Mouse (Mus musculus): ENCODE data around the gene Il21. TPM values are rescaled to one million over a fixed set of nuclear protein-coding genes. Genes with fewer than 3 reads are reported as not detected.
A peak's percentile ranks its signal among the peaks of the same experiment; 100 is the strongest.

The Il21 gene
- polyA plus RNA-seq, 1 experiment from 2014 or later: not detected

DNA sequence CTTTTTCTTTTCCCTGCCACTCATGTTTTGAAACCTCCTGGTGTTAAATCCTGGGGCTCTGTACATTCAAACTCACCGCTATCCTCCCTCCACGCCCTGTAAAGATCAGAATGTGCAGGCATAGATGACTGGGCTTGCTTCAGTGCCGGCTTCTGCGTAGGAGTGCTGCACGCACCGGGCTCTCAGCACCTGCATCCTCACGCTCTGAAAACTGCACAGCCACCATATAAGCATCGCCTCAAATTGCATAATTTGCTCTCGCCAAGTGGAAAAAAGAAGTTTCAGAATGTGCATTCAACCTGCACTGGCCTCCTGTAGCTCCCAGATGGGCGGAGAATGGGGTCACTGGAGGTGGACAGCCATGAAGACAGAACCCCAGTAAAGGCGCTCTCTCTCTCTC, 35.9 kb upstream of the Il21 start:
- H3K27ac ChIP-seq: no peak overlapping the region
- 54% methylated on average over 11 of the region's 11 CpGs for WGBS
- no peaks in the 10 kb centered on the region for H3K4me1 ChIP-seq (replicated peaks; ENCODE audit: insufficient read depth, low read length)
- H3K9ac ChIP-seq (ENCODE audit: low read depth, low read length): no peak overlapping the region
- H3K36me3 ChIP-seq (ENCODE audit: insufficient read depth, low read length): no peaks in the 10 kb centered on the region
- DNase-seq (ENCODE audit: low spot score): peak; percentile 9
- no peaks in the 10 kb centered on the region for H3K27me3 ChIP-seq (ENCODE audit: insufficient read depth, low read length)
- no peak overlapping the region for H3K4me2 ChIP-seq (ENCODE audit: low read length)
- no peak for TF ChIP-seq CTCF (IDR thresholded peaks at IDR 0.05; ENCODE audit: low read depth)
- no peak overlapping the region for H3K4me3 ChIP-seq (replicated peaks; ENCODE audit: low read depth, low read length)
- no peak for ATAC-seq (replicated peaks; ENCODE audit: low FRiP score, low read depth)
- no peaks in the 10 kb centered on the region for H3K9me3 ChIP-seq (replicated peaks; ENCODE audit: low read length)

DNA sequence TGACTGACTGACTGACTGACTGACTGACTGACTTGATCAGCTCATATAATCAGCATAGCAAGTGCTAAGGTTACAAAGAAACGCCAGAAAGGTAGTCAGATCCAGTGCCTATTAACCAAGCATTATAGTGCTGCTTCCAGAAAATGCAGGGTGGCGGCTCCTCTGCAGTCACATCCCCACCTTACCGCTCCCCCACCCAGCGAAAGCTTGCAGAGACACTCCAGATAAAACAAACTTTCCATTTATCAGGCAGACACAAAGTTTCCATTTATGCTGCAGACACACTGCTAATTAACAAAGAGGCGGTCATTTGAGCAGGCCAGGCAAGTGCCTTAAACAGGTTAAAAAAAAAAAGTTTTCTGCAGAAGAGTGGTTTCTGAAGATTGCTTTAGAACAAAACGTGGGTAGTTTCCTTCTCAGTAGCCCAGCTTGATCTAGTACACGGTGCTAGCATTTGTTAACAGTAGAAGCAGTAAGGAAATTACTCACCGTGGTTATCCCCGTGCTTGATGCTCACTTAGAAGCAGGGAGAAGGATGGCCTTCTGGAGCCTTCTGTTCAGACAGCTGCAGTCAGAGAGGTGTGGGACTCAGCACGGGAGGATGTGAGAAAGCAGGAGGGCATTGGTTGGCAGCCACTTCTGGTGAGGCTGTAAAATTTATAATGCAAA, 27.0 kb upstream of the Il21 start:
- Histone ChIP-seq H3K4me1 (replicated peaks; ENCODE audit: insufficient read depth, low read length) (no peaks in the 10 kb centered on the region), H3K4me2 (ENCODE audit: low read length) (no peak overlapping the region), H3K4me3 (replicated peaks; ENCODE audit: low read depth, low read length) (no peak overlapping the region), H3K27ac (no peak overlapping the region), H3K36me3 (ENCODE audit: insufficient read depth, low read length) (no peaks in the 10 kb centered on the region), H3K9ac (ENCODE audit: low read depth, low read length) (no peak overlapping the region), H3K27me3 (ENCODE audit: insufficient read depth, low read length) (no peaks in the 10 kb centered on the region), H3K9me3 (replicated peaks; ENCODE audit: low read length) (no peaks in the 10 kb centered on the region)
- ATAC-seq (replicated peaks; ENCODE audit: low FRiP score, low read depth) (no peak), DNase-seq (ENCODE audit: low spot score) (no peak)
- TF ChIP-seq CTCF (IDR thresholded peaks at IDR 0.05; ENCODE audit: low read depth): no peak
- 38% methylated on average over 10 of the region's 10 CpGs for WGBS

GRCm38 (mm10) chr3:37257776-37258175, 25.3 kb upstream of the Il21 start:
- Histone ChIP-seq H3K4me1 (replicated peaks; ENCODE audit: insufficient read depth, low read length) (no peaks in the 10 kb centered on the region), H3K4me3 (replicated peaks; ENCODE audit: low read depth, low read length) (no peak overlapping the region), H3K27me3 (ENCODE audit: insufficient read depth, low read length) (no peaks in the 10 kb centered on the region), H3K9me3 (replicated peaks; ENCODE audit: low read length) (no peaks in the 10 kb centered on the region), H3K36me3 (ENCODE audit: insufficient read depth, low read length) (no peaks in the 10 kb centered on the region), H3K27ac (no peak overlapping the region), H3K9ac (ENCODE audit: low read depth, low read length) (no peak overlapping the region), H3K4me2 (ENCODE audit: low read length) (no peak overlapping the region)
- TF ChIP-seq CTCF (IDR thresholded peaks at IDR 0.05; ENCODE audit: low read depth): no peak
- no peak for DNase-seq (ENCODE audit: low spot score)
- no peak for ATAC-seq (replicated peaks; ENCODE audit: low FRiP score, low read depth)
- 91% methylated on average over 15 of the region's 15 CpGs for WGBS

GRCm38 (mm10) chr3:37250967-37251366, 18.5 kb upstream of the Il21 start:
- Histone ChIP-seq H3K9ac (ENCODE audit: low read depth, low read length) (no peak overlapping the region), H3K27me3 (ENCODE audit: insufficient read depth, low read length) (no peaks in the 10 kb centered on the region), H3K4me2 (ENCODE audit: low read length) (no peak overlapping the region), H3K9me3 (replicated peaks; ENCODE audit: low read length) (no peaks in the 10 kb centered on the region), H3K36me3 (ENCODE audit: insufficient read depth, low read length) (no peaks in the 10 kb centered on the region), H3K4me1 (replicated peaks; ENCODE audit: insufficient read depth, low read length) (no peaks in the 10 kb centered on the region), H3K27ac (no peak overlapping the region), H3K4me3 (replicated peaks; ENCODE audit: low read depth, low read length) (no peak overlapping the region)
- TF ChIP-seq CTCF (IDR thresholded peaks at IDR 0.05; ENCODE audit: low read depth): no peak
- 87% methylated on average over 3 of the region's 3 CpGs for WGBS
- no peak for DNase-seq (ENCODE audit: low spot score)
- ATAC-seq (replicated peaks; ENCODE audit: low FRiP score, low read depth): no peak

DNA sequence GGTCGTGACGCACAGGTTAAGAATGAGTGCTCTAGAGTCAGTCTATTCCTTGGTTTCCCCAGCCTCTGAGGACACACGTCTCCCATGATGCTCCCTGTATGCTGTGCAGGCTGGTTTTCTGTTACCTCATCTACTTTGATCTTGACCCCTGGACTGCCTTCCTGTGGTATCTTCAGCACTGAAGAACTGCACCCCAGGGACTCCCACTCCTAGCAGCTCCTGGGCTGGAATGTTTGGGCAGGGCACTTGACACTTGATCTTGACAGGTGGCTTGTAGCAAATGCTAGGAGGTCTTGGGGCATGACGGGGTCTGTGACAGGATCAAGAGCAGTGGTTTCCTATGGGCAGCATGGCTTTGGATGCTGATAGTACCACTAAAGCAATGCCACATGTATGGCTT, 2.6 kb upstream of the Il21 start:
- Histone ChIP-seq H3K9ac (ENCODE audit: low read depth, low read length) (no peak overlapping the region), H3K9me3 (replicated peaks; ENCODE audit: low read length) (no peaks in the 10 kb centered on the region), H3K27me3 (ENCODE audit: insufficient read depth, low read length) (no peaks in the 10 kb centered on the region), H3K4me1 (replicated peaks; ENCODE audit: insufficient read depth, low read length) (no peaks in the 10 kb centered on the region), H3K4me2 (ENCODE audit: low read length) (no peak overlapping the region), H3K36me3 (ENCODE audit: insufficient read depth, low read length) (no peaks in the 10 kb centered on the region), H3K27ac (no peak overlapping the region), H3K4me3 (replicated peaks; ENCODE audit: low read depth, low read length) (no peak overlapping the region)
- 50% methylated on average over 4 of the region's 4 CpGs for WGBS
- DNase-seq (ENCODE audit: low spot score) (peak; percentile 60), ATAC-seq (replicated peaks; ENCODE audit: low FRiP score, low read depth) (peak; percentile 52; the same call in 1 of the 2 replicates)
- no peak for TF ChIP-seq CTCF (IDR thresholded peaks at IDR 0.05; ENCODE audit: low read depth)

DNA sequence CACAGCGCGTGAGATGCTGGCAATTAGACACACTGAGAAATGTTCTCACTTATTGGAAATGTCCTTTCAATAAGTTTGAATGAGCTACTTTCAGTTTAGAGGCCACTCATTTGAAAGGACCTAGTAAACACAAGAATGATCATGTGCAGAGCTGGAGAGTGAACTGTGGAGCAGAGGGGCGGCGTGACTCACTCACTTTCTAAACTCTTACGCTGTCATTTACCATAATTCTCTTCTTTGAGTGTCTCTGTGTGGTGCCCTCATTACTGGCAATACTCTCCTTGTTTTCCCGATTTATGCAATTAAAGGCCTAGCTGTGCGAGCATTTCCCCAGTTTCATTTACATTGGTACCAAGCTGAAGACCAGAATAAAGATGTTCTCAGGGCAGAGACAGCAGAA, 1.3 kb downstream of the Il21 start:
- H3K27ac ChIP-seq: no peak overlapping the region
- H3K27me3 ChIP-seq (ENCODE audit: insufficient read depth, low read length): no peaks in the 10 kb centered on the region
- no peak for ATAC-seq (replicated peaks; ENCODE audit: low FRiP score, low read depth)
- no peak for DNase-seq (ENCODE audit: low spot score)
- WGBS: 90% methylated on average over 7 of the region's 7 CpGs
- no peaks in the 10 kb centered on the region for H3K4me1 ChIP-seq (replicated peaks; ENCODE audit: insufficient read depth, low read length)
- H3K9me3 ChIP-seq (replicated peaks; ENCODE audit: low read length): no peaks in the 10 kb centered on the region
- no peak overlapping the region for H3K4me3 ChIP-seq (replicated peaks; ENCODE audit: low read depth, low read length)
- no peak for TF ChIP-seq CTCF (IDR thresholded peaks at IDR 0.05; ENCODE audit: low read depth)
- H3K4me2 ChIP-seq (ENCODE audit: low read length): no peak overlapping the region
- H3K9ac ChIP-seq (ENCODE audit: low read depth, low read length): no peak overlapping the region
- H3K36me3 ChIP-seq (ENCODE audit: insufficient read depth, low read length): no peaks in the 10 kb centered on the region

Data from kidney, postnatal 0 days (tissue).